Comparison of ENCODE assay signal across 9 mouse cellular contexts in the genomic region with DNA sequence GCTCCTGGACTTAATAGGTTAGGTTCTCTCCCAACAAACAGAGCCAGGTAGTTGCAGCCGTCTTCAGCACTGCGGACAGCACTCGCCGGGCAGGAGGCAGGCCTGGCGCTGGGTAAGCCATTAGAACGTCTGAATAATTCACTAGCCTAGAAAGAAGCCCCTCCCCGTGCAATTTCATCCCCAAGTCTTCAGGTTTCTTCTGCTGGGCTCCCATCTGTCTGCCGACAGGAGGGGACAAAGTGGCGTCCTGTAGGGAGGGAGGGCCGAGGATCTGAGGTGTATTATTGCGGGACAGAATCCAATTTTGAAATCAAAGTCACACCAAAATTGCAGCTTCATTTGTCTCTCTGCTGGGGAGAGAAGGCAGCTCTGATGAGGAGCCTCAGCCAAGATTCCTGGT. TPM values are rescaled to one million over a fixed set of nuclear protein-coding genes. Genes with fewer than 3 reads are reported as not detected.
A peak's percentile ranks its signal among the peaks of the same experiment; 100 is the strongest.
DNase-seq lines count a peak whose midpoint lies in the region; ATAC-seq and TF ChIP-seq lines count a peak whose summit lies in the region.
"Had no signal": no experiment of that assay in that cellular context is flagged by ENCODE, and none has a peak within 500 bp of the region (broad histone marks: within the 10 kb centered on the region; RNA-seq: fewer than 3 reads in every experiment).

No protein-coding gene starts in this region.

- no peak overlapping the region for H3K4me2 ChIP-seq in lung, embryonic 14.5 days
- H3K4me2 ChIP-seq in forebrain, embryonic 11.5 days (ENCODE audit: low read depth, low read length, severe bottlenecking) = no peak overlapping the region

- H3K4me3 ChIP-seq in lung, embryonic 14.5 days (ENCODE audit: low read depth, low read length) = no peak overlapping the region
- no peak overlapping the region for H3K4me3 ChIP-seq in forebrain, embryonic 11.5 days (ENCODE audit: low read depth, low read length)

- no peak for TF ChIP-seq CTCF in lung, embryonic 14.5 days (IDR thresholded peaks at IDR 0.05; ENCODE audit: low read depth)
- TF ChIP-seq CTCF in brain, embryonic 14.5 days (IDR thresholded peaks at IDR 0.05; ENCODE audit: borderline replicate concordance, extremely low read depth, insufficient read depth, insufficient read length) = no peak

- H3K27me3 ChIP-seq in lung, embryonic 14.5 days (ENCODE audit: insufficient read depth, low read length) = no peaks in the 10 kb centered on the region
- H3K27me3 ChIP-seq in forebrain, embryonic 11.5 days (ENCODE audit: control insufficient read depth, insufficient read depth, low read length) = no peaks in the 10 kb centered on the region

- WGBS in lung, embryonic 14.5 days = 4% methylated on average over 11 of the region's 11 CpGs
- WGBS in forebrain, embryonic 11.5 days = 9% methylated on average over 11 of the region's 11 CpGs

- no peaks in the 10 kb centered on the region for H3K36me3 ChIP-seq in lung, embryonic 14.5 days (ENCODE audit: insufficient read depth)
- H3K36me3 ChIP-seq in forebrain, embryonic 11.5 days (ENCODE audit: control insufficient read depth, insufficient read depth, low read length) = no peaks in the 10 kb centered on the region

- no peak for TF ChIP-seq POLR2A in brain, embryonic 14.5 days (IDR thresholded peaks at IDR 0.05; ENCODE audit: borderline replicate concordance, extremely low read depth, insufficient read depth, insufficient read length, poor library complexity, severe bottlenecking)

- DNase-seq in lung, embryonic 14.5 days = peak; percentile 54
- no peak for DNase-seq in lung, postnatal 25 days (ENCODE audit: low spot score)
- peak; percentile 73 for DNase-seq in brain, embryonic 14.5 days (ENCODE audit: low read depth)
- DNase-seq in forebrain, embryonic 11.5 days (ENCODE audit: low spot score) = peak; percentile 59
- peak; percentile 68 for DNase-seq in mesoderm, embryonic 11.5 days (ENCODE audit: low read depth, low spot score)
- DNase-seq in frontal cortex, adult 2 months (ENCODE audit: extremely low spot score in 1 of 2, low spot score in 1 of 2) = no peak
- no peak for DNase-seq in right cerebral cortex, postnatal 14 days

- no peak overlapping the region for H3K9ac ChIP-seq in lung, embryonic 14.5 days
- H3K9ac ChIP-seq in forebrain, embryonic 11.5 days (ENCODE audit: low read length) = no peak overlapping the region

- no peaks in the 10 kb centered on the region for H3K4me1 ChIP-seq in lung, embryonic 14.5 days (ENCODE audit: insufficient read depth)
- H3K4me1 ChIP-seq in forebrain, embryonic 11.5 days (replicated peaks; ENCODE audit: control insufficient read depth, insufficient read depth, low read length) = no peaks in the 10 kb centered on the region

- no peak overlapping the region for H3K27ac ChIP-seq in lung, embryonic 14.5 days (ENCODE audit: low read depth)
- H3K27ac ChIP-seq in forebrain, embryonic 11.5 days (ENCODE audit: low read depth, low read length) = no peak overlapping the region

- no peaks in the 10 kb centered on the region for H3K9me3 ChIP-seq in lung, embryonic 14.5 days (ENCODE audit: low read depth, low read length)
- no peaks in the 10 kb centered on the region for H3K9me3 ChIP-seq in forebrain, embryonic 11.5 days (ENCODE audit: control insufficient read depth, low read length)

- no peak for ATAC-seq in lung, embryonic 14.5 days (ENCODE audit: insufficient read depth)
- no peak for ATAC-seq in forebrain, embryonic 11.5 days (replicated peaks; ENCODE audit: low FRiP score)
- ATAC-seq in megakaryocyte, adult 5-6 weeks (ENCODE audit: poor library complexity, severe bottlenecking) = no peak

RNA-seq across cellular contexts. Expression of gene Rph3a, which starts 58.9 kb away (rescaled TPM):
- polyA plus RNA-seq in lung, embryonic 14.5 days (2014; fragmentation: Nextera tagmentation; extraction: Ambion mirVana) = 0.09 TPM in 1 of 2 replicates, not detected in the other
- polyA plus RNA-seq in brain, embryonic 14.5 days (2012; rRNA removed) = 21.8 and 31.1 TPM in 2 replicates
- polyA plus RNA-seq in forebrain, embryonic 11.5 days (2014; fragmentation: Nextera tagmentation; extraction: Ambion mirVana) = 2.1 and 2.2 TPM in 2 replicates
- polyA plus RNA-seq in frontal cortex, adult 2 months (2012; rRNA removed) = 188 and 208 TPM in 2 replicates
- total RNA-seq in megakaryocyte, adult 5-6 weeks (2015) = 0.18 TPM in 1 of 2 replicates, not detected in the other
- not detected in 2 replicates for total RNA-seq in megakaryocyte, adult 5-6 weeks (2017)
- total RNA-seq: hematopoietic stem cell, adult 5-6 weeks had no signal

Comparison
In these comparisons a context has a peak if more than half of its experiments do, and no peak if none do; other contexts are left out.
1. DNase-seq: peak in lung, embryonic 14.5 days (single experiment), brain, embryonic 14.5 days (single experiment), forebrain, embryonic 11.5 days (single experiment) and mesoderm, embryonic 11.5 days (single experiment); none in lung, postnatal 25 days (single experiment), frontal cortex, adult 2 months (0 of 2) and right cerebral cortex, postnatal 14 days (single experiment).